In the genomic region with DNA sequence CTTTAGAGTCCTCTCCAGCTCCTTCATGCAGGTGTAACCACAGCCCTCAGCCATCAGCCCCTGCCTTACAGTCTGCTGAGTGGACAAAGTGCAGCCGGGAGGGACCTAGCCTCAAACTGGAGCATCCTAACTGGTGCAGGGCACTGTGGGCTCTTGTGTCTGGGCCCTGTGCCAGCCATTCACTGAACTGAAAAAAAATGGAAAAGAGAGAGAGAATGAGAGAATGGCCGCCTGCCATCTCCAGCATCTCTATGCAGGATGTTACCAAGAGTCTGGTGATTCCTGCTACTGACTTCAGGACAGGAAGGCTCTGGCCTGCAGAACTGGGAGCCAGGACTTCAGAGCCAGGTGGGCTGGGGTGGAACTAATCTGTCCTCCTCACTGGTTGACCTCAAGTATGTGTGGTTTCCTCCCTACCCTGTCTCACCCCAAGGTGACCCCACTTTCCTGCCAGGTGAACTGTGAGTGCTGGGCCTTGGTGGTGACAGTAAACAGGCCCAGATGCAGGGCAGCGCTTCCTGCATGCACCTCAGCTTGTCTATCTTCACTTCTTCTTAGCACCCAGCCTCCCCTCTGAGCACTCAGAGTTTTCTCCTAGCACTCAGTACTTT, we compare ENCODE assay signal across 8 mouse cellular contexts. TPM values are rescaled to one million over a fixed set of nuclear protein-coding genes. Genes with fewer than 3 reads are reported as not detected.
A peak's percentile ranks its signal among the peaks of the same experiment; 100 is the strongest.
DNase-seq lines count a peak whose midpoint lies in the region; ATAC-seq lines count a peak whose summit lies in the region.

No protein-coding gene starts in this region.

- H3K4me2 ChIP-seq in heart, embryonic 12.5 days: no peak overlapping the region
- H3K4me2 ChIP-seq in midbrain, embryonic 15.5 days: no peak overlapping the region

- no peak; the same call in 1 of the 2 replicates for ATAC-seq in heart, embryonic 12.5 days (ENCODE audit: insufficient number of reproducible peaks, low FRiP score)
- ATAC-seq in midbrain, embryonic 15.5 days (replicated peaks): peak; percentile 79

- H3K9me3 ChIP-seq in heart, embryonic 12.5 days (replicated peaks): no peaks in the 10 kb centered on the region
- no peaks in the 10 kb centered on the region for H3K9me3 ChIP-seq in midbrain, embryonic 15.5 days

- H3K4me3 ChIP-seq in heart, embryonic 12.5 days: no peak overlapping the region
- no peak overlapping the region for H3K4me3 ChIP-seq in midbrain, embryonic 15.5 days

- WGBS in heart, embryonic 12.5 days: 33% methylated on average over 3 of the region's 3 CpGs
- 53% methylated on average over 3 of the region's 3 CpGs for WGBS in midbrain, embryonic 15.5 days

- H3K27ac ChIP-seq in heart, embryonic 12.5 days (ENCODE audit: poor library complexity, severe bottlenecking): 0 out of 2 replicates have a peak overlapping the region, but pooled peaks have one; percentile 1
- peak overlapping the region; percentile 62 for H3K27ac ChIP-seq in midbrain, embryonic 15.5 days

- no peak for DNase-seq in heart, postnatal 36 days
- peak; percentile 64 for DNase-seq in testis, postnatal 10 days (ENCODE audit: low spot score)
- no peak for DNase-seq in testis, postnatal 14 days (ENCODE audit: low spot score)
- peak; percentile 61 for DNase-seq in heart, postnatal 4 days
- DNase-seq in adrenal gland, postnatal 14 days: no peak
- DNase-seq in embryo, embryonic 10.5 days (ENCODE audit: low spot score): no peak

- intact Hi-C loops in heart, postnatal 36 days (cut with DNase I): no loop called here

- H3K9ac ChIP-seq in heart, embryonic 12.5 days: peak overlapping the region; percentile 35; the same call in 1 of the 2 replicates
- H3K9ac ChIP-seq in midbrain, embryonic 15.5 days: no peak overlapping the region

- H3K27me3 ChIP-seq in heart, embryonic 12.5 days (replicated peaks): no peaks in the 10 kb centered on the region
- H3K27me3 ChIP-seq in midbrain, embryonic 15.5 days (replicated peaks): no peaks in the 10 kb centered on the region

- peaks cover 66% of the 10 kb centered on the region for H3K4me1 ChIP-seq in heart, embryonic 12.5 days (replicated peaks)
- peaks cover 18% of the 10 kb centered on the region for H3K4me1 ChIP-seq in midbrain, embryonic 15.5 days

- no peaks in the 10 kb centered on the region for H3K36me3 ChIP-seq in heart, embryonic 12.5 days
- H3K36me3 ChIP-seq in midbrain, embryonic 15.5 days (replicated peaks): no peaks in the 10 kb centered on the region

RNA-seq across cellular contexts. Expression of a gene that starts 16.1 kb away (rescaled TPM):
- 16.5 and 17.6 TPM in 2 replicates for polyA plus RNA-seq in heart, embryonic 12.5 days (2016; fragmentation: Nextera tagmentation; extraction: Ambion mirVana)
- 1 to 10 TPM; 4.5 to 6.0 TPM for total RNA-seq in heart, postnatal 36 days (2021)
- total RNA-seq in heart, postnatal 4 days (2021): 10 to 100 TPM; 30.1 to 31.0 TPM
- 26.1 and 27.0 TPM in 2 replicates for polyA plus RNA-seq in midbrain, embryonic 15.5 days (2015; fragmentation: Nextera tagmentation; extraction: Ambion mirVana)
- total RNA-seq in adrenal gland, postnatal 14 days (2021): 8.9 and 11.1 TPM in 2 replicates

Comparison
In these comparisons a context has a peak if more than half of its experiments do, and no peak if none do; other contexts are left out.
1. DNase-seq: peak in testis, postnatal 10 days (single experiment) and heart, postnatal 4 days (single experiment); none in heart, postnatal 36 days (0 of 2), testis, postnatal 14 days (single experiment), adrenal gland, postnatal 14 days (single experiment) and embryo, embryonic 10.5 days (single experiment).